Mouse (Mus musculus) MEL (cell line): ENCODE data around the gene Hcn3. TPM values are rescaled to one million over a fixed set of nuclear protein-coding genes. Genes with fewer than 3 reads are reported as not detected.

Experiments used
- DNase-seq: peaks from one replicate; pipeline ENCODE4 v3.0.0; 2011; ENCODE audit warnings: low read depth, low spot score
- H3K27ac ChIP-seq: 2 replicates; pipeline ENCODE4 v1.5.1; 2012; ENCODE audit warnings: low read depth, mild to moderate bottlenecking, control low read depth, low read length, moderate library complexity; ENCODE audit not compliant: control insufficient read depth
- H3K27me3 ChIP-seq, 2 experiments: fragments of 150-350 bp in 1 of 2; sonication (generic) in 1 of 2; 2 replicates each; pipeline ENCODE4 v1.6.1; 2012; ENCODE audit warnings: low read length in 2 of 2, mild to moderate bottlenecking in 2 of 2, improper control_type of control experiment in 1 of 2, moderate library complexity in 1 of 2; ENCODE audit not compliant: insufficient read depth in 2 of 2, control insufficient read depth in 1 of 2
- H3K36me3 ChIP-seq, 2 experiments: 2 replicates each; pipeline ENCODE4 v1.6.1; 2012 to 2014; ENCODE audit warnings: low read length in 2 of 2, improper control_type of control experiment in 1 of 2, inconsistent platforms in 1 of 2, mild to moderate bottlenecking in 1 of 2; ENCODE audit not compliant: insufficient read depth in 2 of 2, control insufficient read depth in 1 of 2
- H3K4me1 ChIP-seq, 2 experiments: fragments of 150-350 bp in 1 of 2; sonication (generic) in 1 of 2; 2 replicates each; pipeline ENCODE4 v1.6.1; 2012; ENCODE audit warnings: low read length in 2 of 2, improper control_type of control experiment in 1 of 2, mild to moderate bottlenecking in 1 of 2; ENCODE audit not compliant: insufficient read depth in 2 of 2, control insufficient read depth in 1 of 2
- H3K4me3 ChIP-seq, 2 experiments: fragments of 150-350 bp in 1 of 2; sonication (generic) in 1 of 2; 2 replicates each; pipeline ENCODE4 v1.5.1; 2012; ENCODE audit warnings: low read depth in 2 of 2, low read length in 2 of 2, mild to moderate bottlenecking in 2 of 2, moderate library complexity in 2 of 2, control low read depth in 1 of 2, improper control_type of control experiment in 1 of 2; ENCODE audit not compliant: control insufficient read depth in 1 of 2, insufficient read depth in 1 of 2
- H3K79me2 ChIP-seq: 2 replicates; pipeline ENCODE4 v1.6.1; 2012; ENCODE audit warnings: mild to moderate bottlenecking, low read length, moderate library complexity; ENCODE audit not compliant: control insufficient read depth, poor library complexity, insufficient read depth
- H3K9ac ChIP-seq: 2 replicates; pipeline ENCODE4 v1.6.1; 2012; ENCODE audit warnings: low read depth, mild to moderate bottlenecking, control low read depth, low read length, moderate library complexity; ENCODE audit not compliant: control insufficient read depth, poor library complexity, severe bottlenecking
- H3K9me3 ChIP-seq: fragments of 150-350 bp; sonication (generic); replicated peaks from 2 replicates; pipeline ENCODE4 v1.6.1; 2012; ENCODE audit warnings: mild to moderate bottlenecking, low read length, improper control_type of control experiment, moderate library complexity; ENCODE audit not compliant: insufficient read depth
- CHD1 ChIP-seq: IDR thresholded peaks from 2 replicates; pipeline ENCODE4 v1.6.1; 2012; ENCODE audit warnings: low read depth, mild to moderate bottlenecking, inconsistent platforms, low read length, improper control_type of control experiment
- CHD2 ChIP-seq: IDR thresholded peaks from 2 replicates; pipeline ENCODE4 v1.6.1; 2011; ENCODE audit warnings: low read length, improper control_type of control experiment
- E2F4 ChIP-seq: IDR thresholded peaks from 2 replicates; pipeline ENCODE4 v1.6.1; 2011; ENCODE audit warnings: low read depth, low read length, improper control_type of control experiment, borderline replicate concordance
- EP300 ChIP-seq, 2 experiments: IDR thresholded peaks; 2 replicates each; pipeline ENCODE4 v1.6.1; 2011; ENCODE audit warnings: improper control_type of control experiment in 2 of 2, low read length in 2 of 2, low read depth in 1 of 2, mild to moderate bottlenecking in 1 of 2
- ETS1 ChIP-seq: IDR thresholded peaks from 2 replicates; pipeline ENCODE4 v1.6.1; 2012; ENCODE audit warnings: low read depth, mild to moderate bottlenecking, inconsistent platforms, low read length, improper control_type of control experiment, moderate library complexity
- GATA1 ChIP-seq: IDR thresholded peaks from 2 replicates; pipeline ENCODE4 v1.6.1; 2011; ENCODE audit warnings: low read depth, low read length, improper control_type of control experiment
- HCFC1 ChIP-seq: IDR thresholded peaks from 2 replicates; pipeline ENCODE4 v1.6.1; 2012; ENCODE audit warnings: low read depth, mild to moderate bottlenecking, inconsistent platforms, low read length, improper control_type of control experiment, moderate library complexity
- JUND ChIP-seq: IDR thresholded peaks from 2 replicates; pipeline ENCODE4 v1.6.1; 2011; ENCODE audit warnings: low read depth, mild to moderate bottlenecking, improper control_type of control experiment, low read length
- KAT2A ChIP-seq: conservative IDR thresholded peaks from 2 replicates; pipeline ENCODE4 v1.6.1; 2012; ENCODE audit warnings: low read depth, low read length, improper control_type of control experiment, inconsistent platforms
- MAX ChIP-seq: IDR thresholded peaks from 2 replicates; pipeline ENCODE4 v1.6.1; 2011; ENCODE audit warnings: low read length, improper control_type of control experiment
- MAZ ChIP-seq: IDR thresholded peaks from 2 replicates; pipeline ENCODE4 v1.6.1; 2012; ENCODE audit warnings: low read depth, mild to moderate bottlenecking, inconsistent platforms, low read length, improper control_type of control experiment
- MEF2A ChIP-seq: IDR thresholded peaks from 2 replicates; pipeline ENCODE4 v1.6.1; 2014; ENCODE audit warnings: low read depth, mild to moderate bottlenecking, inconsistent platforms, low read length, improper control_type of control experiment; ENCODE audit not compliant: poor library complexity, insufficient replicate concordance, severe bottlenecking; ENCODE audit errors: extremely low read depth
- MYC ChIP-seq: IDR thresholded peaks from 2 replicates; pipeline ENCODE4 v1.6.1; 2011; ENCODE audit warnings: low read depth, mild to moderate bottlenecking, low read length, improper control_type of control experiment, moderate library complexity
- POLR2AphosphoS5 ChIP-seq: IDR thresholded peaks from 2 replicates; pipeline ENCODE4 v1.6.1; 2012; ENCODE audit warnings: low read depth, borderline replicate concordance, mild to moderate bottlenecking, inconsistent platforms, low read length, moderate library complexity, mixed read lengths
- RAD21 ChIP-seq: IDR thresholded peaks from 2 replicates; pipeline ENCODE4 v1.6.1; 2011; ENCODE audit warnings: mild to moderate bottlenecking, low read depth, low read length, improper control_type of control experiment
- RCOR1 ChIP-seq: IDR thresholded peaks from 2 replicates; pipeline ENCODE4 v1.6.1; 2012; ENCODE audit warnings: low read depth, mild to moderate bottlenecking, inconsistent platforms, low read length, improper control_type of control experiment
- SIN3A ChIP-seq: IDR thresholded peaks from 2 replicates; pipeline ENCODE4 v1.6.1; 2012; ENCODE audit warnings: low read length, improper control_type of control experiment, inconsistent platforms
- SMC3 ChIP-seq: IDR thresholded peaks from 2 replicates; pipeline ENCODE4 v1.6.1; 2011; ENCODE audit warnings: low read depth, low read length, improper control_type of control experiment
- TBP ChIP-seq: IDR thresholded peaks from 2 replicates; pipeline ENCODE4 v1.8.0; 2011; ENCODE audit warnings: low read depth, low read length, improper control_type of control experiment
- ZC3H11A ChIP-seq: IDR thresholded peaks from 2 replicates; pipeline ENCODE4 v1.6.1; 2012; ENCODE audit warnings: low read depth, mild to moderate bottlenecking, inconsistent platforms, low read length, improper control_type of control experiment
- ZNF384 ChIP-seq: IDR thresholded peaks from 2 replicates; pipeline ENCODE4 v1.6.1; 2012; ENCODE audit warnings: low read depth, mild to moderate bottlenecking, inconsistent platforms, low read length, improper control_type of control experiment
- polyA plus RNA-seq, 2 experiments: library from polyadenylated mRNA; stranded (reverse) in 1 of 2; unstranded in 1 of 2; fragments of >175 nt in 1 of 2; fragments of >200 nt in 1 of 2; gene quantifications; 2 replicates each; pipeline versions ENCODE4 v1.2.1 to v1.2.4; 2012; ENCODE audit warnings: low replicate concordance in 2 of 2, low read depth in 1 of 2; ENCODE audit not compliant: insufficient read length in 2 of 2, insufficient read depth in 1 of 2, missing spikeins in 1 of 2
- total RNA-seq: library from RNA; depleted of rRNA; stranded (reverse); fragments of 300-350 nt; gene quantifications from 2 replicates; pipeline ENCODE4 v1.2.3, GENCODE M21; 2012

The Hcn3 gene
- total and polyA plus RNA-seq, 3 experiments, result 4.0 to 7.4 TPM; not detected in 1

GRCm38 (mm10) chr3:89166945-89167344, 6.9 kb upstream of the Hcn3 start:
- Histone ChIP-seq H3K9me3 (no peaks in the 10 kb centered on the region), H3K27ac (no peak overlapping the region), H3K4me3 (no peak overlapping the region), H3K27me3 (no peaks in the 10 kb centered on the region), H3K9ac (no peak overlapping the region)
- TF ChIP-seq HCFC1 (no peak), ZNF384 (no peak), TBP (no peak), E2F4 (no peak), CHD1 (no peak), KAT2A (no peak), SIN3A (no peak), MAZ (no peak), ZC3H11A (no peak), EP300 (IDR thresholded peaks at IDR 0.05; ENCODE audit: low read depth in 1 of 2, low read length in 2 of 2) (no peak), MYC (no peak), POLR2AphosphoS5 (no peak), JUND (no peak)
- TF ChIP-seq, all 39 proteins: peak for 0
- Histone ChIP-seq H3K4me1 (peaks cover 5 to 17% of the 10 kb centered on the region in 2 experiments), H3K36me3 (peaks cover 19% of the 10 kb centered on the region in 2 experiments), H3K79me2 (peaks cover 29% of the 10 kb centered on the region)
- no peak for DNase-seq

GRCm38 (mm10) chr3:89165268-89165870, 5.4 kb upstream of the Hcn3 start:
- H3K4me3 ChIP-seq, result peak overlapping the region; percentile 76 to 80
- H3K27ac ChIP-seq, result peak overlapping the region; percentile 82
- H3K27me3 ChIP-seq, result no peaks in the 10 kb centered on the region
- H3K4me1 ChIP-seq, result peaks cover 7 to 17% of the 10 kb centered on the region in 2 experiments
- TF ChIP-seq CHD1 (0 out of 2 replicates have a peak, but pooled peaks have one; percentile 34), SMC3 (no peak), CHD2 (no peak), MAX (0 out of 2 replicates have a peak, but pooled peaks have one; percentile 13), SIN3A (0 out of 2 replicates have a peak, but pooled peaks have one; percentile 38), RAD21 (no peak), MEF2A (no peak), MYC (peak; percentile 44; the same call in 1 of the 2 replicates), GATA1 (peak; percentile 50; the same call in 1 of the 2 replicates), ETS1 (0 out of 2 replicates have a peak, but pooled peaks have one; percentile 3), RCOR1 (peak; percentile 54)
- H3K9ac ChIP-seq, result peak overlapping the region; percentile 95
- DNase-seq, result no peak
- no peaks in the 10 kb centered on the region for H3K9me3 ChIP-seq
- H3K36me3 ChIP-seq, result peaks cover 12 to 19% of the 10 kb centered on the region in 2 experiments
- H3K79me2 ChIP-seq, result peaks cover 29% of the 10 kb centered on the region
